ENCODE assay signal across 8 mouse cellular contexts in the genomic region with DNA sequence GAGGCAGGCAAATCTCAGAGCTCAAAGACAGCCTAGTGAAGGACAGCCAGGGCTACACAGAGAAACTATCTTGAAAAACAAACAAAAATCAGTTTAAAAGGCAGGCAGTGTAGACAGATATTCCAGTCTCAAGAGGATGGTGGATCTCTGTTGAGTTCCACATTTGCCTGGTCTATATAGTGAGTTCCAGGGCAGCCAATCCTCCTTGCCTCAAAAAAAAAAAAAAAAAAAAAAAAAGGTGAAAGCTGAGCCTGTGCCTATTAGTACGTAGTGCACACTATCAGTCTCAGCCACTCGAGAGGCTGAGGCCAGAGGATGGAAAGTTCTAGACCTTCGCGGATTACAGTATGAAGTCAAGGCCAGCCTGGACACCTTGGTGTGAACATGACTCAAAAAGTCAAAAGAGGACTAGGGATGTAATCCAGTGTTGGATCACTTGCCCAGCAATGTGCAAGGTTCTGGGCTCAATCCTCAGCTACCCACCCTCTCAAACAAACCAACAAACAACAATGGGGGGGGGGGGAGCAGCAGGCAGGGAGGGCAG. TPM values are rescaled to one million over a fixed set of nuclear protein-coding genes. Genes with fewer than 3 reads are reported as not detected.
DNase-seq lines count a peak whose midpoint lies in the region; ATAC-seq and TF ChIP-seq lines count a peak whose summit lies in the region.

No protein-coding gene starts in this region.

- no peak for TF ChIP-seq CTCF in CH12.LX (conservative IDR thresholded peaks at IDR 0.05 in 1 of 2, IDR thresholded peaks at IDR 0.05 in 1 of 2; ENCODE audit: low read depth in 2 of 2, low read length in 2 of 2)

- 0 out of 2 replicates have a peak, but pooled peaks have one; percentile 1 for ATAC-seq in heart, embryonic 11.5 days (replicated peaks; ENCODE audit: insufficient number of reproducible peaks, low FRiP score, low TSS enrichment)
- ATAC-seq in hindbrain, embryonic 13.5 days (ENCODE audit: low FRiP score): no peak

- TF ChIP-seq RAD21 in CH12.LX (IDR thresholded peaks at IDR 0.05; ENCODE audit: low read depth, low read length): no peak

- dilution Hi-C loops in CH12.LX (cut with MboI; ENCODE audit: extremely low pct_ligation_motif_present, extremely low pct_unique_long_range_greater_than_20kb, low sequenced_read_pairs): no loop called here

- peak overlapping the region; percentile 97 for H3K4me3 ChIP-seq in heart, embryonic 11.5 days (ENCODE audit: low read depth, low read length)
- H3K4me3 ChIP-seq in CH12.LX (replicated peaks in 1 of 3; ENCODE audit: low read depth in 2 of 3, low read length in 2 of 3, poor library complexity in 1 of 3): peak overlapping the region; percentile 78 to 96 (median 79)
- peak overlapping the region; percentile 98 for H3K4me3 ChIP-seq in hindbrain, embryonic 13.5 days
- peak overlapping the region; percentile 97 for H3K4me3 ChIP-seq in midbrain, embryonic 10.5 days

- peak overlapping the region; percentile 99 for H3K27ac ChIP-seq in heart, embryonic 11.5 days (ENCODE audit: low read depth, low read length)
- peak overlapping the region; percentile 72 for H3K27ac ChIP-seq in CH12.LX (ENCODE audit: insufficient read depth, low read depth)
- H3K27ac ChIP-seq in hindbrain, embryonic 13.5 days: peak overlapping the region; percentile 97
- peak overlapping the region; percentile 98 for H3K27ac ChIP-seq in midbrain, embryonic 10.5 days (replicated peaks)

- no peak for TF ChIP-seq POLR2A in CH12.LX (IDR thresholded peaks at IDR 0.05; ENCODE audit: low read depth, low read length)

- H3K9me3 ChIP-seq in heart, embryonic 11.5 days (replicated peaks; ENCODE audit: control insufficient read depth, low read length): no peaks in the 10 kb centered on the region
- H3K9me3 ChIP-seq in CH12.LX (replicated peaks; ENCODE audit: low read length): no peaks in the 10 kb centered on the region
- no peaks in the 10 kb centered on the region for H3K9me3 ChIP-seq in hindbrain, embryonic 13.5 days
- no peaks in the 10 kb centered on the region for H3K9me3 ChIP-seq in midbrain, embryonic 10.5 days (replicated peaks)

- H3K4me1 ChIP-seq in heart, embryonic 11.5 days (ENCODE audit: control insufficient read depth, insufficient read depth, low read length): peaks cover 16% of the 10 kb centered on the region
- H3K4me1 ChIP-seq in CH12.LX (ENCODE audit: control insufficient read depth in 1 of 2, insufficient read depth in 2 of 2): peaks cover 0 to 35% of the 10 kb centered on the region in 2 experiments; a peak in 3 of 4 replicates
- peaks cover 43% of the 10 kb centered on the region for H3K4me1 ChIP-seq in hindbrain, embryonic 13.5 days (replicated peaks)
- peaks cover 31% of the 10 kb centered on the region for H3K4me1 ChIP-seq in midbrain, embryonic 10.5 days

- TF ChIP-seq EP300 in CH12.LX (IDR thresholded peaks at IDR 0.05; ENCODE audit: low read length): no peak

- in situ Hi-C loops in CH12.LX (cut with MboI; ENCODE audit: low pct_ligation_motif_present, low pct_unique_long_range_greater_than_20kb, low sequenced_read_pairs): no loop called here

- peak overlapping the region; percentile 84 for H3K9ac ChIP-seq in heart, embryonic 11.5 days (ENCODE audit: low read depth, low read length)
- H3K9ac ChIP-seq in CH12.LX (ENCODE audit: insufficient read depth, low read depth): peak overlapping the region; percentile 65
- peak overlapping the region; percentile 97 for H3K9ac ChIP-seq in hindbrain, embryonic 13.5 days

- WGBS in heart, embryonic 11.5 days (ENCODE audit: insufficient replicate concordance): 9% methylated on average over 4 of the region's 4 CpGs
- 16% methylated on average over 4 of the region's 4 CpGs for WGBS in hindbrain, embryonic 13.5 days
- WGBS in midbrain, embryonic 10.5 days: 23% methylated on average over 4 of the region's 4 CpGs

- DNase-seq in heart, postnatal 4 days: no peak
- peak; percentile 42 for DNase-seq in CH12.LX (ENCODE audit: extremely low read depth)
- peak; percentile 60 for DNase-seq in c-Kit-positive CD71-positive TER-119-negative erythroid progenitor cells, embryonic 14.5 days (ENCODE audit: low read depth)
- DNase-seq in midbrain, embryonic 10.5 days (ENCODE audit: low spot score): peak; percentile 11
- DNase-seq in Muller cell, postnatal 12 days (ENCODE audit: inconsistent ontology term): no peak
- no peak for DNase-seq in right cerebral cortex, postnatal 4 days

- H3K79me2 ChIP-seq in CH12.LX (replicated peaks; ENCODE audit: control insufficient read depth, extremely low read depth, insufficient read depth, poor library complexity, severe bottlenecking): peaks cover 41% of the 10 kb centered on the region

- H3K4me2 ChIP-seq in heart, embryonic 11.5 days: peak overlapping the region; percentile 79
- peak overlapping the region; percentile 37 for H3K4me2 ChIP-seq in CH12.LX (ENCODE audit: insufficient read depth, low read depth, poor library complexity, severe bottlenecking)
- peak overlapping the region; percentile 63 for H3K4me2 ChIP-seq in hindbrain, embryonic 13.5 days

- H3K36me3 ChIP-seq in heart, embryonic 11.5 days (ENCODE audit: control insufficient read depth, insufficient read depth, low read length): no peaks in the 10 kb centered on the region
- H3K36me3 ChIP-seq in CH12.LX (replicated peaks in 1 of 2; ENCODE audit: control insufficient read depth in 1 of 2, insufficient read depth in 1 of 2, low read length in 1 of 2): peaks cover 5 to 21% of the 10 kb centered on the region in 2 experiments
- H3K36me3 ChIP-seq in hindbrain, embryonic 13.5 days: peaks cover 1% of the 10 kb centered on the region; the same call in 1 of the 2 replicates
- peaks cover 25% of the 10 kb centered on the region for H3K36me3 ChIP-seq in midbrain, embryonic 10.5 days

- H3K27me3 ChIP-seq in heart, embryonic 11.5 days (ENCODE audit: control insufficient read depth, insufficient read depth, low read length): no peaks in the 10 kb centered on the region
- H3K27me3 ChIP-seq in CH12.LX (replicated peaks): no peaks in the 10 kb centered on the region
- no peaks in the 10 kb centered on the region for H3K27me3 ChIP-seq in hindbrain, embryonic 13.5 days
- no peaks in the 10 kb centered on the region for H3K27me3 ChIP-seq in midbrain, embryonic 10.5 days (ENCODE audit: low read depth, poor library complexity, severe bottlenecking)

TF ChIP-seq in CH12.LX, 34 proteins besides CTCF, POLR2A, EP300 and RAD21:
- no peak for TF ChIP-seq PAX5 (IDR thresholded peaks at IDR 0.05; ENCODE audit: low read length)
- TF ChIP-seq ETS1 (conservative IDR thresholded peaks at IDR 0.05; ENCODE audit: low read depth, low read length): no peak
- TF ChIP-seq CHD1 (IDR thresholded peaks at IDR 0.05; ENCODE audit: low read depth, low read length): peak; percentile 73; the same call in 1 of the 2 replicates
- no peak for TF ChIP-seq ZMIZ1 (IDR thresholded peaks at IDR 0.05; ENCODE audit: low read depth, low read length)
- TF ChIP-seq SMC3 (IDR thresholded peaks at IDR 0.05; ENCODE audit: low read depth, low read length): no peak
- TF ChIP-seq ZNF384 (IDR thresholded peaks at IDR 0.05; ENCODE audit: low read depth, low read length): peak; percentile 92
- no peak for TF ChIP-seq MAFK (IDR thresholded peaks at IDR 0.05; ENCODE audit: insufficient replicate concordance, low read length)

RNA-seq across cellular contexts. Expression of gene Pdia3, which starts 0.7 kb away (rescaled TPM):
- polyA plus RNA-seq in heart, embryonic 11.5 days (2014; fragmentation: Nextera tagmentation; extraction: Ambion mirVana): 489 and 639 TPM in 2 replicates
- total RNA-seq in heart, postnatal 4 days (2021): 100 to 1,000 TPM; 200 to 203 TPM
- 54.5 and 86.7 TPM in 2 replicates for total RNA-seq in CH12.LX (2012; rRNA removed)
- total RNA-seq in CH12.LX (2014; rRNA removed): 169 and 184 TPM in 2 replicates
- 356 and 406 TPM in 2 replicates for polyA plus RNA-seq in CH12.LX (2012; ENCODE audit: insufficient read length, low read depth)
- polyA plus RNA-seq in hindbrain, embryonic 13.5 days (2015; fragmentation: Nextera tagmentation; extraction: Ambion mirVana): 386 and 398 TPM in 2 replicates
- 549 and 624 TPM in 2 replicates for polyA plus RNA-seq in midbrain, embryonic 10.5 days (2016; fragmentation: Nextera tagmentation; extraction: Ambion mirVana)

RNA-seq across cellular contexts. Expression of gene Catsper2, which starts 0.7 kb away (rescaled TPM):
- polyA plus RNA-seq in heart, embryonic 11.5 days (2014; fragmentation: Nextera tagmentation; extraction: Ambion mirVana): 2.7 and 3.4 TPM in 2 replicates
- total RNA-seq in heart, postnatal 4 days (2021): 1 to 10 TPM; 3.3 to 3.7 TPM
- total RNA-seq in CH12.LX (2012; rRNA removed) (0.89 and 1.5 TPM in 2 replicates), CH12.LX (2014; rRNA removed) (1.2 and 2.2 TPM in 2 replicates)
- polyA plus RNA-seq in CH12.LX (2012; ENCODE audit: insufficient read length, low read depth): 1.8 TPM in 2 replicates
- polyA plus RNA-seq in hindbrain, embryonic 13.5 days (2015; fragmentation: Nextera tagmentation; extraction: Ambion mirVana): 5.7 and 6.8 TPM in 2 replicates
- polyA plus RNA-seq in midbrain, embryonic 10.5 days (2016; fragmentation: Nextera tagmentation; extraction: Ambion mirVana): 2.7 and 4.1 TPM in 2 replicates

RNA-seq across cellular contexts. Expression of gene Strc, which starts 25.9 kb away (rescaled TPM):
- polyA plus RNA-seq in heart, embryonic 11.5 days (2014; fragmentation: Nextera tagmentation; extraction: Ambion mirVana): 0.03 TPM in 1 of 2 replicates, not detected in the other
- total RNA-seq in heart, postnatal 4 days (2021): not detected
- total RNA-seq in CH12.LX (2012; rRNA removed) (4.8 and 6.3 TPM in 2 replicates), CH12.LX (2014; rRNA removed) (1.6 and 2.0 TPM in 2 replicates)
- 6.2 and 9.2 TPM in 2 replicates for polyA plus RNA-seq in CH12.LX (2012; ENCODE audit: insufficient read length, low read depth)
- polyA plus RNA-seq in hindbrain, embryonic 13.5 days (2015; fragmentation: Nextera tagmentation; extraction: Ambion mirVana): not detected in 2 replicates
- not detected in 2 replicates for polyA plus RNA-seq in midbrain, embryonic 10.5 days (2016; fragmentation: Nextera tagmentation; extraction: Ambion mirVana)

RNA-seq across cellular contexts. Expression of gene Ell3, which starts 31.2 kb away (rescaled TPM):
- polyA plus RNA-seq in heart, embryonic 11.5 days (2014; fragmentation: Nextera tagmentation; extraction: Ambion mirVana): 1.6 and 2.4 TPM in 2 replicates
- total RNA-seq in heart, postnatal 4 days (2021): under 1 TPM in 1 of 2 experiments, not detected in 1; 0.31 TPM
- total RNA-seq in CH12.LX (2012; rRNA removed) (0.38 and 1.4 TPM in 2 replicates), CH12.LX (2014; rRNA removed) (2.1 and 2.3 TPM in 2 replicates)
- polyA plus RNA-seq in CH12.LX (2012; ENCODE audit: insufficient read length, low read depth): 1.0 and 1.5 TPM in 2 replicates
- 2.5 and 2.8 TPM in 2 replicates for polyA plus RNA-seq in hindbrain, embryonic 13.5 days (2015; fragmentation: Nextera tagmentation; extraction: Ambion mirVana)
- 2.2 and 2.5 TPM in 2 replicates for polyA plus RNA-seq in midbrain, embryonic 10.5 days (2016; fragmentation: Nextera tagmentation; extraction: Ambion mirVana)

RNA-seq across cellular contexts. Expression of gene Serf2, which starts 36.1 kb away (rescaled TPM):
- polyA plus RNA-seq in heart, embryonic 11.5 days (2014; fragmentation: Nextera tagmentation; extraction: Ambion mirVana): 603 and 608 TPM in 2 replicates
- total RNA-seq in heart, postnatal 4 days (2021): 100 to 1,000 TPM; 350 to 387 TPM
- 164 and 189 TPM in 2 replicates for total RNA-seq in CH12.LX (2012; rRNA removed)
- 116 TPM in 2 replicates for total RNA-seq in CH12.LX (2014; rRNA removed)
- polyA plus RNA-seq in CH12.LX (2012; ENCODE audit: insufficient read length, low read depth): 222 and 255 TPM in 2 replicates
- polyA plus RNA-seq in hindbrain, embryonic 13.5 days (2015; fragmentation: Nextera tagmentation; extraction: Ambion mirVana): 391 and 404 TPM in 2 replicates
- 488 and 493 TPM in 2 replicates for polyA plus RNA-seq in midbrain, embryonic 10.5 days (2016; fragmentation: Nextera tagmentation; extraction: Ambion mirVana)

Comparison
In these comparisons a context has a peak if more than half of its experiments do, and no peak if none do; other contexts are left out.
1. DNase-seq: peak in CH12.LX (single experiment), c-Kit-positive CD71-positive TER-119-negative erythroid progenitor cells, embryonic 14.5 days (single experiment) and midbrain, embryonic 10.5 days (single experiment); none in heart, postnatal 4 days (single experiment), Muller cell, postnatal 12 days (single experiment) and right cerebral cortex, postnatal 4 days (single experiment).
2. Peak in every context shown above with its lines, with median percentiles within 50 percentile points of each other: H3K27ac ChIP-seq, H3K4me2 ChIP-seq, H3K4me3 ChIP-seq and H3K9ac ChIP-seq.